Mouse (Mus musculus) hindlimb bud, embryonic 11.5 days (tissue): Measurements from ENCODE around the gene Zswim8.

Experiments
- DNase-seq: peaks from one replicate; pipeline ENCODE4 v3.0.0-alpha.2; 2012; ENCODE audit warnings: low read depth, low spot score; ENCODE audit errors: extremely low spot score

Zswim8 gene

GRCm38 (mm10) chr14:20707201-20708190 is at the start of gene Zswim8:
TSS of gene Zswim8 (plus strand) at chr14:20707552.
- peak; percentile 89 for DNase-seq

- no peak for DNase-seq
Observed at GRCm38 (mm10) chr14:20658326-20658725, 49.0 kb upstream of the Zswim8 start.

DNA sequence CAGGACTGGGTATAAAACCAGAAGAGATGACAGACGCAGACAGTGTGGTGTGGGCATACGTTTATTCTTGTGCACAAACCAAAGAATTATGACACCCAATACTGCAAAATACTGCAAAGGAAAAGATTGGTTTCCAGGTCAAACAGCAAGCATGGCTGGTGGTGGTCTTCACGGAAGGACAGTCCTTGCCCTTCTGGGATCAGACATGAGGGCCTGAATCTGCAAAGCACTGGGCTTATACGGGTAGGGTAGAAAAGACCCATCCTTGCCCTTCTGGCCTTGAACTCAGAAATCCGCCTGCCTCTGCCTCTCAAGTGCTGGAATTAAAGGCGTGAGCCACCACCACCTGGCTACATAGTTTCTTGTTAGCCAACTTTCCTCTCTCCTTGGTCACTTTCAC is 48.5 kb upstream of the Zswim8 start:
- DNase-seq, result no peak

DNA sequence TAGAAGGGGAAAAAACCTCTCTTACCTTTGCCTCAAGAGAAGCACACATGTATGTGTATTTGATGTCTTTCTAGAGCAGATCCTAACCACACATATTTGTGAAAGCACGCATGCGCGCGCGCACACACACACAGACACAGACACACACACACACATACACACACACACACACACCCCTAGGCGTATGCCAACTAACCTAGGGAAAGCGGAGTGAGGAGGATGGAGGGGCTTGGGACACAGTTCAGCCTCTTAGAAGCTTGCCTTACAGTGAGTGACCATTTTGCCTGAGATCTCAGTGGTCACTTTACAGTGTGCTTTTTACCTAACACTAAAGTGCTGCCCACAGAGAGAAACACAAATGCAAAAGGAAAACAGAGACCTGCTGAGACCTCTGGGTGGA is 47.7 kb upstream of the Zswim8 start:
- no peak for DNase-seq

DNA sequence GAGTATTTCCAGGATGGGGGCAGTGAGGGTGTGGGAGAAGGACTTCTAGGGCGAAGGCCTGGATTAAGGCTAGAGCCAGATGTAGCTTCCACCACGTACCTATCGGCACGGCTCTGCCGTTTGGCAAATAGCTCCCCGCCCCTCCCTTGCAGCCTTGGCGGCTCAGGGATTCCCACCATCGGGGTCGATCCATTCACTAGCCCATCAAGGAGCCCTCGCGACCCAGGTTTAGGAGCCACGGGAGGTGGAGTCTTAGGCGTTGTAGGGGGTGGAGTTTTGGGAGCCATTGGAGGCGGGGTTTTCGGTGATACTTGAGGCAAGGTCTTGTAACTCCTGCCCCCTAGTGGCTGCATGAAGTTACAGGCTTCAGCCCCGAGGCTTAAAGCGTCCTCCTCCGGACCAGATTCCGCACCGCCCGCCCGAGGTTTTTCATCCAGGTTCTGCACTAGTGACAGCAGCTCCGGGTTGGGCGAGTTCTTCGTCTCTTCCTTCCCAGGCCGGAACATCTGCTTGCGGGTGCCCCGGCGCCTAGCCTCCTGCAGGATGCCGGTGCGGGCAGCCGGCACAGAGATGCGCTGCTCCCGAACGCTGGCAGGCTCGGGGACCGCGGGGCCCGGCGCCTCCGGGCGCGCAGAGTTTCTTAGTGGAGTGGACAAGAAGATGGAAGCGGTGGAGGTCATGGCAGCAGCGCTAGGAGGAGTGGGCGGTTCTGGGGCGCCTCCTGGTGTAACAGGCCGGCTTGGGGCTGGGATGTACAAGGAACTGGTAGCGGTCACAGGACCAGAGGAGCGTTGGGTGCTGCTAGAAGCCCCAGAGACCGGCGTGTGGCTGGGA is 46.3 kb upstream of the Zswim8 start:
- peak; percentile 98 for DNase-seq

DNA sequence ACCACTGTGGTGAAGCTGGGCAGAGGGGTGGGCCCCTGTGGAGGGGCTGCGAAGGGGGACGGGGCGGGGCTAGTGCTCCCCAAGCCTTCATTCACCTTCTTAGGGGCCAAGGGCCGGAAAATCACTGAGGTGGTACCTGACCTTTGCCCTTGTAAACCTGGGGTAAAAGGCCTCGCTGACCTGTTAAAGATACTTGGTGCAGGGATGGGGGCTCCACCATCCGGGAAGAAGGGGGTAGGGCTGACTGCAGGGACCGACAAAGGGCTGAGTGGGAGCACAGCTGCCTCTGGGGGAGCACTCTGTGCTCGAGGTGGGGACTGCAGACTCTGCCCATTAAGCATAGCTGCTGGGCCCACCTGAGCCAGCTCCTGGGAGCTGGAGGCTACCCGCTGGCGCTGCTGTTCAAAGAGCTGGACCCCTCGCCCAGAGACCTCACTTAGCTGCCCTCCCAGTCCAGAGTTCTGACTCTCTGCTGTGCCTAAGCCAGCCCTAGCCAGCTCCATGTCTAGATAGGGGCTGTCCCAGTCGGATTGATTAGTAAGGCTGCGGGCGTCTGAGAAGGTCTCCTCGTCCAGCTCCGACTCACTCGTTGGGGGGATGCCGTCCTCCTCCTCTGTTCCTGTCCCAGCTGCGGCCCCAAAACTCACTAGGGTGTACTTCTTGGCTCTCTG is 45.6 kb upstream of the Zswim8 start:
- DNase-seq, result no peak

- DNase-seq, result no peak
Observed at GRCm38 (mm10) chr14:20662740-20663139, 44.6 kb upstream of the Zswim8 start.

GRCm38 (mm10) chr14:20663601-20664000 is 43.8 kb upstream of the Zswim8 start:
- no peak for DNase-seq

- DNase-seq, result no peak
Observed at GRCm38 (mm10) chr14:20664436-20664835, 42.9 kb upstream of the Zswim8 start.

DNA sequence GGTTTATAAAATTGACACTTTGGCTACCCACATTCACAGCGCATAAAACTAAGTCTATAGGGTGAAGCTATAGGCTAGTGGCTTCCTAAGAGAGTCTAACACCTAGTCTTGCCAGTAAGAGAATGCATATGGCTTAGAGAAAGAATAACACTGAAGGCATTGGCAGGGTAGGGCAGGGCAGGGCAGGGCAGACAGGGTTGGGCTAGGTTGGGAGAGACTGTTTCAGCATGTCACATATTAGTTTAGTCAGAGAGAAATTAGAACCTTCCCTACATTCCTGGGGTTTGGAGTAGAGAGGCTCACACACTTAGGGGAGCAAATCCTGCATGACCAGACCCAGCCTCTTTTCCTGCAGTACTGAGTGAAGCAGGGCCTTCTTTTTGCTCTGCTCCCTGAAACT is 39.9 kb upstream of the Zswim8 start:
- DNase-seq, result no peak

GRCm38 (mm10) chr14:20668154-20668810 is 39.1 kb upstream of the Zswim8 start, which contains the start of gene Synpo2l:
TSS of gene Synpo2l (minus strand) at chr14:20668354.
- no peak for DNase-seq

DNA sequence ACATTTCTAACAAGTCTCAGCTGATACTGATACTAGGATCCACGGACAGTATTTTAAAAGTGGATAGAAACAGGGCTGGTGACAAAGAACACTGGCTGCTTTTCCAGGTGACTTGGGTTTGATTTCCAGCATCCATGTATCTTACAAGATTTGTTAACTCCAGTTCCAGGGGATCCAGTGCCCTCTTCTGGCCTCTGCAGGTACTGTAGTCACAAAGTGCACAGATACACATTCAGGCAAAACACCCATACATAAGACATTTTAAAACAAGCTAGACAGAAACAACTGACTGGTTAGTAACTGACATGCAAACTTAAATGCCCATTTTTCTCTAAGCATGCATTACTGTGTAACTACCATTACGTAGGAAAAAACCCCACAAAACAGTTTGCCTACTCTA is 34.4 kb upstream of the Zswim8 start:
- no peak for DNase-seq

GRCm38 (mm10) chr14:20673735-20674063 is 33.7 kb upstream of the Zswim8 start:
- no peak for DNase-seq

- peak; percentile 99 for DNase-seq
Observed at GRCm38 (mm10) chr14:20674064-20674833, 33.1 kb upstream of the Zswim8 start, which contains the start of gene Sec24c. TSS of gene Sec24c (plus strand) at chr14:20674308.

GRCm38 (mm10) chr14:20677906-20678305 is 29.4 kb upstream of the Zswim8 start:
- no peak for DNase-seq

DNA sequence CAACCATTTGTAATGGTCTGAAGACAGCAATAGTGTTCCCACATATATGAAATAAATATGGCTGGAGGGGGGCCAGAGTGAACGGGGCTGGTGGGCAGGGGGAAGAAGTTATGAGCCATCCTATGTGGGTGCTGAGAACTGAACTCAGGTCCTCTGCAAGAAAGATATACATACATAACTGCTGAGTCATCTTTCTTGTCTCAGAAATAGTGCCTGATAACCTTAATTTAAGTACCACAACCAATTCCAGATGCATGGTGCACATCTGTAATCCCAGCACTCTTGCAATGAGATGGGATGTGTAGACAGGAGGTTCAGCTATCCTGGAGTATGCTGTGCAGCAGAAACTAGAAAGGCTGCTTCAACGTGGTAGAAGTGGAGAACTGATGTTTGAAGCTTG is 25.6 kb upstream of the Zswim8 start:
- DNase-seq, result no peak

DNA sequence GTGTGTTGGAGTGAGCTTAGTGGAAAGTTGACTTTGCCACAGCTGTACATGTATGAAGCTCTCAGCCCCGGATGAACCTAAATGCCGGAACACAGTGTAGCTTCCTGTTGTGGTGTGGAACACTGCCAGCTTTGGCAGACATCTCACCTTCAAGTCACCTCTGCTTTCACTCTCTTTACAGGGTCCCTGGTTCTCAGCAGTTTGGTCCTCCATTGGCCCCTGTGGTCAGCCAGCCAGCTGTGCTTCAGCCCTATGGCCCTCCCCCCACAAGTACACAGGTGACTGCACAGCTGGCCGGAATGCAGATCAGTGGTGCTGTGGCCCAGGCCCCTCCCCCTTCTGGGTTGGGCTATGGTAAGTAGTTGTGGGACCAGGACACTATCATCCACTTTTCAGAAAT is 24.9 kb upstream of the Zswim8 start:
- DNase-seq, result no peak

GRCm38 (mm10) chr14:20686576-20686975 is 20.8 kb upstream of the Zswim8 start:
- no peak for DNase-seq

DNA sequence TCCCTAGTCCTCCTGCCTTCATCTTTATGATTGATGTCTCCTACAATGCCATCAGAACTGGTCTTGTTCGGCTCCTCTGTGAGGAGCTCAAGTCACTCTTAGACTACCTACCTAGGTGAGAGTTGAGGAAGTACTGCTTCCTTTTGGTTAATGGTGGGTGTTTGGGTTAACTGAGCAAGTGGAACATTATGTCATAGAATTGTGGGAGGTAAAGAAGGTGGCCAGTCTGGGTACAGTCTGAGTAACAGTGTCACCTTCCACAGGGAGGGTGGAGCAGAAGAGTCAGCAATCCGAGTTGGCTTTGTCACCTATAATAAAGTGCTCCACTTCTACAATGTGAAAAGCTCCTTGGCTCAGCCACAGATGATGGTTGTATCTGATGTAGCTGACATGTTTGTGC is 18.3 kb upstream of the Zswim8 start:
- DNase-seq, result no peak

GRCm38 (mm10) chr14:20691772-20692171 is 15.6 kb upstream of the Zswim8 start:
- no peak for DNase-seq
